Mouse (Mus musculus): ENCODE results near the gene Mrps2.

Mrps2 gene

DNA sequence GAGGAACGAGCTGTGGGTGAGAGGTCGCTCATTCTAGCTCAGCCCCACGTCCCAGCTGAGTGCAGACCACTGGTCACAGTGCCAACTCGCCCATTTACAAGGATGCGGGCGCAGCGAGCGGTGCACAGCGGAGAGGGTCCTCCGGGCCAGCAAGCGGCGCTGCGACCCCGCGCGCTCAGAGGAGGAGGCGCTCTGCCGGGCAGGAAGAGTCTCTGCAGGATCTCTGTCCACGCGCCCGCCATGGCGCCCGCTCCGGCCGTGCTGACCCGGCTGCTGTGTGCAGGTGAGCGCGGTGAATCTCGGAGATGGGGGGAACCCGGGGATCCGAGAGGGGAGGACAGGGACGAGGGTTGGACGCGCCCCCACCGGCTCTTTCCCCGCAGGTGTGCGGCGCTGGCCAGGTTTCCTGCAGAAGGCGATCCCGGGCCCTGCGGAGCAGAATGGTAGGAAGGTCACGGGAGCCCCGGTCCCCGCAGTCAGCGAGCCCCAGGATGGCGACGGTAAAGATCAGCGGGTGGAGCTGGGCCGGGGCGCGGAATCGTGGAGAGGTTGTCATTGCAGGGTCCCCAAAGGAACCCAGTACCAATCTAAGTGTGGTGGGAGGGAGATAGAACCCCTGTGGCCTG lies at the start of gene Mrps2:
Gene Mrps2, plus strand, starts transcription at position 207 of the 626 bp plus-strand sequence.
- DNase-seq (ENCODE audit: low spot score in 2 of 2): peak; percentile 40 to 80

GRCm38 (mm10) chr2:28419898-28420297 lies 48.0 kb upstream of the Mrps2 start:
- peak in 1 of 2 experiments; percentile 62 for DNase-seq (ENCODE audit: low spot score in 2 of 2)

DNA sequence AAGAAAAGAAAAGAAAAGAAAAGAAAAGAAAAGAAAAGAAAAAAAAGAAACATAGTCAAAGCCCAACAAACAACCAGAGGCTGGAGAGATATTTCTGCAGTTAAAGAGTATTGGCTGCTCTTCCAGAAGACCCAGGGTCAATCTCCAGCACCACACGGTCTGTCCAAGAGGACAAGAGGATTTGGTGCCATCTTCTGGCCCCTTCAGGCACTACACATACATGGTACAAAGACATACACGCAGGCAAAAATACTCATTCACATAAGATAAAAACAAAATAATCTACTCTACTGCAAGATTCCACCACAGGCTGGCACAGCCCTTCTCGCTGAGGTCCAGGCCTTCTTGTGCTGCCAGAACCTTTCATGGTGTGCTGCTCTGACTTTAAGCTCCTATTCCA lies 44.7 kb upstream of the Mrps2 start:
- DNase-seq (ENCODE audit: low spot score in 2 of 2): peak in 1 of 2 experiments; percentile 38

GRCm38 (mm10) chr2:28427226-28427625 lies 40.6 kb upstream of the Mrps2 start:
- DNase-seq (ENCODE audit: low spot score in 2 of 2): no peak

GRCm38 (mm10) chr2:28430846-28431245 lies 37.0 kb upstream of the Mrps2 start:
- no peak for DNase-seq (ENCODE audit: low spot score in 2 of 2)

- DNase-seq (ENCODE audit: low spot score in 2 of 2): no peak
These were observed 35.1 kb upstream of the Mrps2 start for GRCm38 (mm10) chr2:28432811-28433210.

DNA sequence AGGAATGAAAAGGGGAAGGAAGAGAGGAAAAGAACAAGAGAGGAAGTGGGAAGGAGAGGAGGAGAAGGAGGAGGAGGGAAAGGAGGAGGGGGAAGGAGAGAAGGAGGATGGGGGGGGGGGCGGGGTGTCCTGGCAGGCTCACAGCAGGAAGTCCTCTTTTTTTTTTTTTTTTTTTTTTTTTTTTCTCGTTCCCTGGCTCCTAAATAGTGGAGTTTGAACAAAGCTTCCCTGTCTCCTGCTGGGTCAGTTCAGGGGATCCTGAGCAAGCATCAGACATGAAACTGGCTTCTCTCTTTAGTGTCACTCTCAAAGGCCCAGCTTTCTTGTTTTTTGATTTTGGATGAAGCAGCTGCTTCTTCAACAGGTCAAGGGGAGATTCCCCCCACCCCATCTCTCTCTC lies 34.4 kb upstream of the Mrps2 start:
- DNase-seq (ENCODE audit: low spot score in 2 of 2): no peak

GRCm38 (mm10) chr2:28435401-28435800 lies 32.5 kb upstream of the Mrps2 start:
- no peak for DNase-seq (ENCODE audit: low spot score in 2 of 2)

DNA sequence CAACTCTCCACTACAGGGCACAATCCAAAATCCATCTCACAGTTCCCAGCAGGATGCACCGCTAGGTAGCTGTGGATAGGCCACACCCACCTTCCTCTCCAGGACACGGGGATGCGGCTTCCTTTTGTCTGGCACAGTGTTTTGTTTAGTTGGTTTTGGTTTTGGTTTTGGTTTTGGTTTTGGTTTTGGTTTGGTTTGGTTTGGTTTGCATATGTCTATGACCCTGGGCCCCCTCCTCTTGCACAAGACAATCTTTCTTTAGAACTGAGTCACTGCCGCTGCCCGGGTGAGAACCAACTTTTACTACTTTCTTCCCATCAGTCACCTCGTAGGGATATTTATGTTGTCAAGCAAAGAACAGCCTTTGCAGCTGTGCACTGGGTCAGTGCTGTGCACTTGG lies 27.0 kb upstream of the Mrps2 start:
- no peak for DNase-seq (ENCODE audit: low spot score in 2 of 2)

DNA sequence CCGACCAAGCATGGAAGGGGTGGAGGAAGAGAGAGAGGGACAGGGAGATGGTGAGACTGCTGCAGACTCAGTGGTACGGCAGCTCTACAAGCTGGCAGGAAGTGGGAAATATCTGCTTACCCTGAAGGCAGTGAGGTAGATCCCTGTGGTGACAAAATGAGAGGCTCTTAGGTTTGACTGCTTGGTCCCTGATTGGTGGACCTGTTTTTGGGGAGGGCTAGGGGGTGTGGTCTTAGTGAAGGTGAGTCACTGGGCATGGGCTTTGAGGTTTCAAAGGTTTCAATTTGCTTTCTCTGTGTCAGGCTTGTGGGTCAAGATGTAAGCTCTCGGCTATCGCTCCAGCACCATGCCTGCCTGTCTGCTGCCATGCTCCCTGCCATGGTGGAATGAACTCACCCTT lies 22.8 kb upstream of the Mrps2 start:
- no peak for DNase-seq (ENCODE audit: low spot score in 2 of 2)

DNA sequence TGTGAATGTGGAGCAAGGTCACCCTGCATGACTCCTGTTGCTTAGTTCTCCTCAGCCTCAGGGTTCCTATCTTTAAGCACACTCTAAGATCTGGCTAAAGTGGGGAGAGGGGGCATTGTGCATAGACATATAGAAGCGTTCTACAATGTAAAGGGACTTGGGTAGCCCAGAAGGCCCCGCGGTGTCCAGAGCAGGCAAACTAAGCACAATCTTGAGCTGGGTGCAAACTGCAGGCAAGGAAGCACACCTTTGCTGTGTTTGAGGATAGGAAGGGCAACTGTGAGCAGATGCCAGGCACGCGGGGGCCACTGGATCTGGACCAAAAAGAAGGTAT lies 21.7 kb upstream of the Mrps2 start:
- no peak for DNase-seq (ENCODE audit: low spot score in 2 of 2)

DNA sequence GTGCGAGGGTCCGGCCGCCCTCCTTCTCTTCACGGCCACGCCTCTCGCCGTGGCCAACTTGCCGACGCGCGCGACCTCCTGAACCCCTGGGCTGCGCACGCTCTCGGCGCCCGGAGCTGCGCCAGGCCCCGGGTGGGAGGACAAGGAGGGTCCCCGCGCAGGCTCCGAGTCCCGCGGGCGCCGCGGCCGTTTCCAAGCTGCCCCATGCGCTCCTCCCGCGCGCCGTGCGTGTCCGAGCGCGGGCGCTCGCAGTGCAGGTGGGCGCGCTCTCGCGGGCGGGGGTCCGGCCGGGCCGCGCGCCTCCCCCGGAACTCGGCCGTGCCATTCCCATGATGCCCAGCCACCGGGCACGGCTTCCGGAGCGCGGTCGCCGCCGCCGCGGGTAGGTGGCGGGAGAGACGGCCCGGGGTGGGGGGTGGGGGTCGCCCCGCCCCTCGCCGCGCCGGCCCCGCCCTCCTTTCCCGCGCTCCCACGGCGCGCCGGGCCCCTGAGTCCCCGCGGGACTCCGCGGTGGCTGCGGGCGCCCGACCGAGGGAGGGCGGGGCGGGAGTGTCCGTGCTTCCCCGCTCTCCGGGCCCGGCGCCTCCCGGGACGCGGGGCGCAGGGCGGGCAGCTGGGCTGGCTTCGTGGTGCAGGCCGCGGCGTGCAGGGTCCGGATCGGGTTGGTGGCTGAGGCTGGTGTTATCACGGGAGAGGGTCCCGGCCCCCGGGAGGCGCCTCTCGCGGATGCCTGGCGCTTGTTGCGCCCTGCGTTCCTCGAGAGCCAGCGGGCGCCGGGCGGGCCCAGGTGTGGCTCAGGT lies 21.2 kb upstream of the Mrps2 start, which contains the start of gene Ppp1r26:
Gene Ppp1r26, plus strand, starts transcription at position 286 of the 800 bp plus-strand sequence.
- DNase-seq (ENCODE audit: low spot score in 2 of 2): no peak

GRCm38 (mm10) chr2:28447315-28447670 lies 20.6 kb upstream of the Mrps2 start:
- no peak for DNase-seq (ENCODE audit: low spot score in 2 of 2)

DNA sequence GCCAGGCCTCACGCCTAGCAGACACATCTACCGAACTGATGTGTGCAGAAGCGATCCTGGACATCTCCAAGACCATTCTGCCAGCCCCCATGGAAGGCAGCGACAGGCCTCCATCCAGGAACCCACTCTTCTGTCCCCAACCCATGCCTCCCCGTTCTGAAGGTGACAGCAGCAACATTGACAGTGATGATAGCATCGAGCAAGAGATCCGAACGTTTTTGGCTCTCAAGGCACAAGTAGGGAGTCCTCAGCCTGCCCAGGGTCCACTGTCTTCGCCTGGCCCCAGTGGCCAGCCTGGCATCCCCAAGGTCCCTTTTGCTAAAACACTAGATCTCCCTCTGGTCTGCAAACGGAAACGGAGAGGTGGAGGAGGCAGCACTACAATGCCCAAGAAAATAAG lies 16.2 kb upstream of the Mrps2 start:
- no peak for DNase-seq (ENCODE audit: low spot score in 2 of 2)

DNA sequence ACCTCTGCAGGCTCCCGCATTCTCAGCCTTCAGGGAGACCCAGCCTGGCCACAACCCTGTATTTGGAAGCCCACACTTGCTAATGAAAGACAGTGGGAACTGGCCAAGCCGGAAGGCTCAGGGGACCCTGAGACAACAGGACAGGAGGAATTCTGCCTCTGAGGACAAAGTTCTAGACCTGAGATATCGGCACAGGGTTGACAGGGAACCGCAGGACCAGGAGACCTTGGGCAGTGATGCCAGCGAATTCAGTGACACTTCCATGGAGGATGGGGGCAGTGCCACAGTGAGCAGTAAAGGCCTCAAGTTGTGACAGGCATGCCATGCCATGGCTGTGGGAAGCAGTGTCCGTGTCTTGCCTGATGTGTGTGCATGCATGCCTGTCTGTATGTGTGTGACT lies 14.3 kb upstream of the Mrps2 start:
- no peak for DNase-seq (ENCODE audit: low spot score in 2 of 2)

DNA sequence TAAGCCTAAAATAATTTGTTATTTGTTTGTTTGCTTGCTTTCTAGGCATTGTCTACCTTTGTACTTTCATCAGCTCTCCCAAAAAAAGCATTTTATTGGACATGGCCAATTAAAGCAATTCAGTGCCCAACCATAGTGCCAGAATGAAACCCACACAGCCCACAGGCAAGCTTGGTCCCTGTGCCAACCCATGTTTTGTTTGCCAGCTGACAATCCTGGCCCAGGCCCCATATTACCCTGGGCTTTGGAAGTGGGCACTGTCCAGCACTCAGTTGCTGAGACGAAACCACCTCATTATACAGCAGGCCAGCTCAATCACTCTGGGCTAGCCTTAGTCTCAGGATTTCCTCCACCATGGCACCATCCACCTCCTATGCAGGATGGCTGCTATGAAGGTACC lies 11.2 kb upstream of the Mrps2 start:
- DNase-seq (ENCODE audit: low spot score in 2 of 2): no peak

- DNase-seq (ENCODE audit: low spot score in 2 of 2): peak; percentile 33 to 68
These were observed 3.9 kb upstream of the Mrps2 start for GRCm38 (mm10) chr2:28463919-28464318.

DNA sequence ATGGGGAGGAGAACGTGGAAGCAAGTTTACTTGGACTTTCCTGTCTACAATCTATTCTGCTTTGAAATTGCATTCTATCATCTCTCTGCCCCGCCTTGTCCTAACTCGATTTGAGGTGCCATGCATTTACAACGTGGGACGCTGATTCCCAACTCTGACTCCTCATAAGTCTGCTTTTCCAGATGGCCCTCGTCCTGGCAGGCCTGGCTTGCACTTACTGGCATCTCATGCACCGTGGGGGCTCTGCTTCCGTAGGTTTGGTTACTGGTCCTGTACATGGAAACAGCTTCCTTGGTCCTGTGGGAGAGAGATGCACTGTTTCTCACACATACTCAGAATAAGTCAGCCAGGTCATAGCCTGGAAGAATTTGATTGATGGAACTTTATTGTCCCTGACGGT lies 2.9 kb upstream of the Mrps2 start:
- DNase-seq (ENCODE audit: low spot score in 2 of 2): no peak

DNA sequence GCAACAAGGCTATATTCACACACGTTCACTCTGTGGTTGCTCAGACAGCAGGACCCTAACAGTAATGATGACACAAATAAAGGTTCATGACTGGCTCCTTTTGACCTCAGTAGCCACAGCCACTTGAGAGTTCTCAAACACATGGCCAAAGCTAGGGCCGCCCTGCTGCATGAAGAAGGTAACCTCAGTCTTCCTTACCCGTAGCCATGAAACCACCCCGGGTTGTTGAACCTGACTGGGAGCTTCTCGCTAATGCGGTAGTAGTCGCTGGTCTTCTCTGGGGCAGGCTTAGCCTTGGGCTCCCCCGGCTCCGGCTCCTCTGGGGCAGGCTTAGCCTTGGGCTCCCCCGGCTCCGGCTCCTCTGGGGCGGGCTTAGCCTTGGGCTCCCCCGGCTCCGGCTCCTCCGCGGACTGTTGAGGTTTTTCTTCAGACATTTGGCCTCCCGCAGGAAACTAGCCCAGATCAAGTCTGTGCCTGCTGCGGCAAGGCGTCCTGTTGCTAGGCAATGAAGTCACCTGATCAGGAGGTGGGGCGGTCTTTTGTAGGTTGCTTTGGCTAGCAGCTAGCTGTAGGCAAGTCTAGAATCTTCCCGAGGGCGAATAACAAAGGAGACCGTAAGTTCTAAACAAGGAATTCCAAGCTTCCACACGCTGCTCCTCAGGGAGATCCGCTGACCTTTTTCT lies 1.9 kb upstream of the Mrps2 start, which contains the start of gene 1700007K13Rik:
Gene 1700007K13Rik, minus strand, starts transcription at position 497 of the 683 bp plus-strand sequence.
- DNase-seq (ENCODE audit: low spot score in 2 of 2): peak; percentile 31 to 39

DNA sequence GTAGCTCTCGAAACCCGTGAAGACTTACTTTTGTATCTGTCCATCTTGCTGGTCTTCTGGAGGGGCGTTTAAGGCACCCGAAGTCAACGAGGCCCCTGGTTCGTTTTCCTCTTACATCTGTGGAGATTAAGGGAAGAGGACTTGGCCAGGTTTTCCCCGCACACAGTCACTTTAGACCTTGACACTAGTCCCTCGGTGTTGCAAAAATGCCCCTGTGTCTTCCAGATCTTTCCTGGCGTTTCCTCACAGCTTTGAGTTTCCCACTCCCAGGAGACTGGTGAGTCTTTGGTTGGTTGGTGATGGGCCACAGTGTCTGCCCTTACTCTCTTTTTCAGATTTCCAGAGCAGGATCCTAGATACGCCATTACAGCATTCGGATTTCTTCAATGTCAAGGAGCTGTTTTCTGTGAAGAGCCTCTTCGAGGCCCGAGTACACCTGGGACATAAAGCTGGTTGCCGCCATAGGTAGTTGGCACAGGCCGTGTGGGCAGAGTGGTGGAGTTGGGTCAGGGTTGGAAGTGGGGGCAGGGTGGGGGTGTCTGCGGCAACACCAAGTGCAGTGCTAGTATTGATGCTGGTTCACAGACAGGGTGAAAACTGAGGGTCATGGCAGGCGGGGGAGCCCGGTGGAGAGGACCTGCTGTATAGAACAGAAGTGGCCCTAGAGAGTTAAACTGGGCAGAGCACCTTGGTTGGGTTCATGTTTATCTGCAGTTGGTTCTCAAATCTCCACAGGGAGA lies 790 bp downstream of the Mrps2 start:
- no peak for DNase-seq (ENCODE audit: low spot score in 2 of 2)

DNA sequence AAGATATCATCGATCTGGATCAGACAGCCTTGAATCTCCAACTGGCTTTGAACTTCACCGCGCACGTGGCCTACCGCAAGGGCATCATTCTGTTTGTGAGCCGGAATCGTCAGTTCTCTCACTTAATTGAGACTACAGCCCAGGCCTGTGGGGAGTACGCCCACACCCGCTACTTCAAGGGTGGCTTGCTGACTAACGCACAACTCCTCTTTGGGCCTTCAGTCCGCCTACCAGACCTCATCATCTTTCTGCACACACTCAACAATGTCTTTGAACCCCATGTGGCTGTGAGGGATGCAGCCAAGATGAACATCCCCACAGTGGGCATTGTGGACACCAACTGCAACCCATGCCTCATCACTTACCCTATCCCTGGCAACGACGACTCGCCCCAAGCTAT lies 1.6 kb downstream of the Mrps2 start:
- DNase-seq (ENCODE audit: low spot score in 2 of 2): no peak

DNA sequence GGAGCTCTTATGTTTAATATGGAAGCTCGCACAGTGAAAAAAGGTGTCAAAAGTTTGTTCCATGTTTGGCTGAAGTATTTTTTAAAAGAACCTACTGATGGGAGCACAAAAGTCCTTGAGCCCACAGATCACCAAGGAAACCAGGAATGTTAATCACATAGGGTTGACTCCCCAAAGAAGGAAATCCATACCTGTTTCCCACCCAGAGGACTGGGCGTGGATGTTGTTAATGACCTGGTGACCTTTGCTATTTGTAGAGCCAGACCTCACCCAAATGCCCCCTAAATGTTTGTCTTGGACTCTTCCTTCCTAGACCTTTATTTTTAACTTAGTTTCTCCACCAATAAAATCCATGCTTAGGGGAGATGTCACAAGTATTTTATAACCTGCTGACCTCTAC lies 2.7 kb downstream of the Mrps2 start:
- DNase-seq (ENCODE audit: low spot score in 2 of 2): no peak

All from thymus, postnatal 10 days (tissue).